Mouse (Mus musculus) testis, adult 2 months (tissue): ENCODE measurements at regions not wholly inside any gene's neighbourhood (a gene's known extent, or its start where the extent isn't known, plus 50 kb on each side); places are given as distances from the start of the nearest gene placed in this dataset.

ENCODE experiments used
- CTCF ChIP-seq: fragments of 200-500 bp; IDR thresholded peaks from 2 replicates; pipeline ENCODE4 v1.5.1; 2012; ENCODE audit warnings: low read depth, mild to moderate bottlenecking, inconsistent platforms, low read length, moderate library complexity; ENCODE audit not compliant: control insufficient read depth, insufficient read depth, insufficient replicate concordance
- POLR2A ChIP-seq: fragments of 200-500 bp; IDR thresholded peaks from 2 replicates; pipeline ENCODE4 v1.6.1; 2012; ENCODE audit warnings: low read depth, mild to moderate bottlenecking, inconsistent platforms, low read length, moderate library complexity; ENCODE audit not compliant: control insufficient read depth

DNA sequence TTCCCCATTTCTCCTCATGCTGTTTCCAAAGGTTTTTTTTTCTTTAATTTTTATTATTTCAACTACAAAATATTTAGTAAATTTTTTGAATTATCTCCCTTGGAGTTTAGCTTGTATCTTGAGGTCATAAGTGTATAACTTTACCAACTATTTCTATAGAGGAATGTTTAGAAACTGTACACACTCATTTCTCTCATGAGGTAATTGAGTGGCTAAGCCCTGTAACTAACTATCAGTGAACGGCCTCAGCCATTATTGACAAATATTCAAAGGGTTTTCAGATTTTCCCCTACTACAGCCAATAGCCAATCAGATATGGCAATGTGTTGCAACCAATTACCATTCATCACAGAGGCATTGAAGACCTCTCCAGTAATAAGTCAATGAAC lies 96.1 kb upstream of the Calcr start:
- TF ChIP-seq CTCF (no peak), POLR2A (no peak)
